Mouse (Mus musculus) intestine, embryonic 15.5 days (tissue): ENCODE measurements around the gene Nt5c1a. TPM values are rescaled to one million over a fixed set of nuclear protein-coding genes. Genes with fewer than 3 reads are reported as not detected.

Experiments used
- ATAC-seq: fragments of 200-750 bp; cut with Nextera tagmentation; 2 replicates; pipeline ENCODE4 v1.8.0; 2017; ENCODE audit warnings: moderate TSS enrichment, moderate library complexity
- H3K27ac ChIP-seq: fragments of 300-500 bp; sonication (generic); 2 replicates; pipeline ENCODE4 v1.5.1; 2015; ENCODE audit warnings: mild to moderate bottlenecking, inconsistent platforms
- H3K27me3 ChIP-seq: fragments of 300-500 bp; sonication (generic); replicated peaks from 2 replicates; pipeline ENCODE4 v1.6.1; 2015; ENCODE audit warnings: inconsistent platforms
- H3K36me3 ChIP-seq: fragments of 300-500 bp; sonication (generic); 2 replicates; pipeline ENCODE4 v1.6.1; 2015; ENCODE audit warnings: inconsistent platforms
- H3K4me1 ChIP-seq: fragments of 300-500 bp; sonication (generic); replicated peaks from 2 replicates; pipeline ENCODE4 v1.6.1; 2015; ENCODE audit warnings: inconsistent platforms
- H3K4me2 ChIP-seq: fragments of 300-500 bp; sonication (generic); replicated peaks from 2 replicates; pipeline ENCODE4 v1.6.1; 2015; ENCODE audit warnings: mild to moderate bottlenecking, inconsistent platforms
- H3K4me3 ChIP-seq: fragments of 300-500 bp; sonication (generic); replicated peaks from 2 replicates; pipeline ENCODE4 v1.5.1; 2015; ENCODE audit warnings: inconsistent platforms
- H3K9ac ChIP-seq: fragments of 300-500 bp; sonication (generic); 2 replicates; pipeline ENCODE4 v1.6.1; 2015; ENCODE audit warnings: inconsistent platforms
- H3K9me3 ChIP-seq: fragments of 300-500 bp; sonication (generic); 2 replicates; pipeline ENCODE4 v1.6.1; 2016; ENCODE audit warnings: inconsistent platforms
- WGBS: fragments of 180-500 bp; shearing (Covaris S2); methylation state at CpG from one replicate; pipeline ENCODE4 v1.1.7; 2015; 5-methylcytosine and 5-hydroxymethylcytosine counted together
- polyA plus RNA-seq: library from polyadenylated mRNA; unstranded; fragments of >200 nt; fragmentation: Nextera tagmentation; extraction: Ambion mirVana; gene quantifications from 2 replicates; pipeline ENCODE4 v1.2.1, GENCODE M21; 2015

Nt5c1a gene
- polyA plus RNA-seq, 1 experiment from 2014 or later, result not detected

GRCm38 (mm10) chr4:123216782-123217181 is 15.5 kb downstream of the Nt5c1a start:
- 22% methylated on average over 1 of the region's 1 CpGs for whole genome bisulfite sequencing
- H3K27ac ChIP-seq, result no peak overlapping the region

GRCm38 (mm10) chr4:123219720-123220357 is 18.5 kb downstream of the Nt5c1a start:
- no peak overlapping the region for H3K27ac ChIP-seq
- WGBS, result 69% methylated on average over 15 of the region's 15 CpGs
- no peaks in the 10 kb centered on the region for H3K36me3 ChIP-seq
- no peak overlapping the region for H3K4me2 ChIP-seq
- H3K4me3 ChIP-seq, result no peak overlapping the region
- H3K4me1 ChIP-seq, result 0 out of 2 replicates have a peak, but pooled peaks cover 3% of the 10 kb centered on the region
- H3K9ac ChIP-seq, result no peak overlapping the region
- H3K9me3 ChIP-seq, result no peaks in the 10 kb centered on the region
- no peaks in the 10 kb centered on the region for H3K27me3 ChIP-seq
- peak; percentile 87; the same call in 1 of the 2 replicates for ATAC-seq

More at GRCm38 (mm10) chr4:123216782-123217181, 15.5 kb downstream of the Nt5c1a start:
- Histone ChIP-seq H3K9ac (no peak overlapping the region), H3K36me3 (no peaks in the 10 kb centered on the region), H3K4me3 (no peak overlapping the region), H3K4me2 (no peak overlapping the region), H3K27me3 (no peaks in the 10 kb centered on the region), H3K4me1 (0 out of 2 replicates have a peak, but pooled peaks cover under 1% of the 10 kb centered on the region), H3K9me3 (no peaks in the 10 kb centered on the region)
- no peak for ATAC-seq

GRCm38 (mm10) chr4:123220637-123221036 is 19.3 kb downstream of the Nt5c1a start:
- H3K4me3 ChIP-seq, result no peak overlapping the region
- no peak overlapping the region for H3K27ac ChIP-seq
- no peak for ATAC-seq
- 67% methylated on average over 4 of the region's 4 CpGs for WGBS
- no peaks in the 10 kb centered on the region for H3K27me3 ChIP-seq
- H3K9ac ChIP-seq, result no peak overlapping the region
- H3K4me1 ChIP-seq, result 0 out of 2 replicates have a peak, but pooled peaks cover 5% of the 10 kb centered on the region
- H3K36me3 ChIP-seq, result no peaks in the 10 kb centered on the region
- H3K4me2 ChIP-seq, result no peak overlapping the region
- H3K9me3 ChIP-seq, result no peaks in the 10 kb centered on the region

GRCm38 (mm10) chr4:123223309-123223708 is 22.0 kb downstream of the Nt5c1a start:
- Histone ChIP-seq H3K27me3 (no peaks in the 10 kb centered on the region), H3K9me3 (no peaks in the 10 kb centered on the region), H3K36me3 (no peaks in the 10 kb centered on the region), H3K9ac (no peak overlapping the region), H3K4me2 (no peak overlapping the region), H3K27ac (no peak overlapping the region), H3K4me1 (peaks cover 25% of the 10 kb centered on the region), H3K4me3 (no peak overlapping the region)
- no peak for ATAC-seq
- 55% methylated on average over 3 of the region's 3 CpGs for WGBS

GRCm38 (mm10) chr4:123225718-123226403 is 24.6 kb downstream of the Nt5c1a start:
- no peak overlapping the region for H3K4me2 ChIP-seq
- no peaks in the 10 kb centered on the region for H3K36me3 ChIP-seq
- WGBS, result 40% methylated on average over 10 of the region's 10 CpGs
- no peak overlapping the region for H3K27ac ChIP-seq
- no peak overlapping the region for H3K9ac ChIP-seq
- no peaks in the 10 kb centered on the region for H3K9me3 ChIP-seq
- H3K4me3 ChIP-seq, result no peak overlapping the region
- no peaks in the 10 kb centered on the region for H3K27me3 ChIP-seq
- peak; percentile 53; the same call in 1 of the 2 replicates for ATAC-seq
- H3K4me1 ChIP-seq, result peaks cover 39% of the 10 kb centered on the region

GRCm38 (mm10) chr4:123227707-123228106 is 26.4 kb downstream of the Nt5c1a start:
- Histone ChIP-seq H3K4me1 (peaks cover 36% of the 10 kb centered on the region), H3K4me2 (no peak overlapping the region), H3K4me3 (no peak overlapping the region), H3K9ac (no peak overlapping the region), H3K27ac (peak overlapping the region; percentile 45), H3K36me3 (no peaks in the 10 kb centered on the region), H3K9me3 (no peaks in the 10 kb centered on the region), H3K27me3 (no peaks in the 10 kb centered on the region; the same call in 1 of the 2 replicates)
- peak; percentile 71 for ATAC-seq
- WGBS, result 34% methylated on average over 4 of the region's 4 CpGs

- no peaks in the 10 kb centered on the region; the same call in 1 of the 2 replicates for H3K27me3 ChIP-seq
- H3K36me3 ChIP-seq, result no peaks in the 10 kb centered on the region
- 42% methylated on average over 2 of the region's 2 CpGs for WGBS
- peak; percentile 45 for ATAC-seq
- H3K4me1 ChIP-seq, result peaks cover 38% of the 10 kb centered on the region
- no peak overlapping the region for H3K4me2 ChIP-seq
- H3K27ac ChIP-seq, result peak overlapping the region; percentile 45; the same call in 1 of the 2 replicates
- H3K4me3 ChIP-seq, result no peak overlapping the region
- no peak overlapping the region for H3K9ac ChIP-seq
- H3K9me3 ChIP-seq, result no peaks in the 10 kb centered on the region
Measured at GRCm38 (mm10) chr4:123228270-123228669, 27.0 kb downstream of the Nt5c1a start.

- WGBS, result 43% methylated on average over 11 of the region's 11 CpGs
- Histone ChIP-seq H3K36me3 (no peaks in the 10 kb centered on the region), H3K4me2 (no peak overlapping the region), H3K4me1 (peaks cover 47% of the 10 kb centered on the region), H3K9me3 (no peaks in the 10 kb centered on the region), H3K27ac (no peak overlapping the region), H3K4me3 (no peak overlapping the region), H3K27me3 (peaks cover 7% of the 10 kb centered on the region; the same call in 1 of the 2 replicates), H3K9ac (no peak overlapping the region)
- ATAC-seq, result no peak
Measured at GRCm38 (mm10) chr4:123229166-123229565, 27.9 kb downstream of the Nt5c1a start.

GRCm38 (mm10) chr4:123232841-123233240 is 31.5 kb downstream of the Nt5c1a start:
- H3K27ac ChIP-seq, result no peak overlapping the region
- no peak overlapping the region for H3K9ac ChIP-seq
- H3K4me3 ChIP-seq, result no peak overlapping the region
- H3K27me3 ChIP-seq, result peaks cover 7% of the 10 kb centered on the region; the same call in 1 of the 2 replicates
- ATAC-seq, result no peak
- no peaks in the 10 kb centered on the region for H3K9me3 ChIP-seq
- peak overlapping the region; percentile 95 for H3K4me2 ChIP-seq
- H3K36me3 ChIP-seq, result no peaks in the 10 kb centered on the region
- 70% methylated on average over 3 of the region's 3 CpGs for WGBS
- H3K4me1 ChIP-seq, result peaks cover 34% of the 10 kb centered on the region

- Histone ChIP-seq H3K4me1 (peaks cover 27% of the 10 kb centered on the region), H3K27ac (peak within 1 kb of the TSS; percentile 29; the same call in 1 of the 2 replicates), H3K9ac (peak within 1 kb of the TSS; percentile 46), H3K27me3 (peaks cover 7% of the 10 kb centered on the region; the same call in 1 of the 2 replicates), H3K36me3 (no peaks in the 10 kb centered on the region), H3K4me3 (peak within 1 kb of the TSS; percentile 47), H3K4me2 (peak within 1 kb of the TSS; percentile 95), H3K9me3 (no peaks in the 10 kb centered on the region)
- peak; percentile 85 for ATAC-seq
- WGBS, result 2% methylated on average over 50 of the region's 52 CpGs
Measured at GRCm38 (mm10) chr4:123233492-123234084, 32.3 kb downstream of the Nt5c1a start, which contains the start of gene Heyl. Gene Heyl, plus strand, starts transcription at chr4:123233556.

- peak overlapping the region; percentile 7; the same call in 1 of the 2 replicates for H3K4me2 ChIP-seq
- no peaks in the 10 kb centered on the region for H3K36me3 ChIP-seq
- H3K27me3 ChIP-seq, result peaks cover 13% of the 10 kb centered on the region
- 63% methylated on average over 9 of the region's 9 CpGs for WGBS
- peaks cover 31% of the 10 kb centered on the region for H3K4me1 ChIP-seq
- no peak for ATAC-seq
- no peaks in the 10 kb centered on the region for H3K9me3 ChIP-seq
- H3K4me3 ChIP-seq, result no peak overlapping the region
- no peak overlapping the region for H3K27ac ChIP-seq
- no peak overlapping the region for H3K9ac ChIP-seq
Measured at GRCm38 (mm10) chr4:123235835-123236430, 34.6 kb downstream of the Nt5c1a start.
